Mouse (Mus musculus): ENCODE results near the gene Sh3d21. TPM values are rescaled to one million over a fixed set of nuclear protein-coding genes. Genes with fewer than 3 reads are reported as not detected.
A peak's percentile ranks its signal among the peaks of the same experiment; 100 is the strongest.

The Sh3d21 gene
- total and polyA plus RNA-seq, 3 experiments, result 0.27 to 0.69 (median 0.53) TPM

DNA sequence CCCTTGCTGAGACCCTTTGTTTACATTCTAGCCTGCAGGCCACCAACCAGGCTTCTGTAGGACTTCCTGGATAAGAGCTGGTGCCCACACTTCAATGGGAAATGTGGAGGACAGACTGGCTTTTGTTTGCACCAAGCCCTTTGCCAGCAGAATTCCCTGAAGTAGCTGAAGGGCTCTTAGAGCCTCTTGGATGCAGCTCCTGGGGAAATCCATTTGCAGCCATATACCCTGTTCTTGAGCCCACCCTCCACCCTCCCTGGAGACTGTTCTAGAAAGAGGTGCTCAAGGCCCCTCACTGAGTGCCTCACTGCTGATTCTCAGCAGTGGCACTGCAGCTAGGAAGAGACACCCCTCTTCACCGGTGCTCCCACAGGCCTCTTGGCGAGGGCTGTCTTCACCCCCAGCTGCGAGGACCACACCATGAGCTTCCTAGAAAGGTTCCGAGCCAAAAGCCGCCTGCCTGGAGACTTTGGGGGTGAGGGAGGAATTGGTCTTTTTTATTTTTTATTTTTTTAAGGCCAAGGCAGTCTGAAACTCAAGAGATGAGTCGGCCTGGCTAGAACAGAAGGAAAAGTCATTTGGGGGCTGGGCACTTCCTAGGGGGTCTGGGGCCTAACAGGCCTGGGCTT, 30.5 kb downstream of the Sh3d21 start:
- ATAC-seq (ENCODE audit: extremely low read depth, insufficient number of reproducible peaks, low FRiP score, poor library complexity, severe bottlenecking), result no peak
- Histone ChIP-seq H3K27me3 (ENCODE audit: insufficient read depth, low read length) (no peaks in the 10 kb centered on the region), H3K4me3 (ENCODE audit: low read depth, low read length) (no peak overlapping the region), H3K4me1 (ENCODE audit: insufficient read depth, low read depth, low read length) (peaks cover 12% of the 10 kb centered on the region), H3K9me3 (replicated peaks) (no peaks in the 10 kb centered on the region), H3K36me3 (replicated peaks) (peaks cover 97% of the 10 kb centered on the region)
- TF ChIP-seq CTCF (IDR thresholded peaks at IDR 0.05; ENCODE audit: low read depth, low read length), result no peak
- DNase-seq (ENCODE audit: low spot score), result no peak

DNA sequence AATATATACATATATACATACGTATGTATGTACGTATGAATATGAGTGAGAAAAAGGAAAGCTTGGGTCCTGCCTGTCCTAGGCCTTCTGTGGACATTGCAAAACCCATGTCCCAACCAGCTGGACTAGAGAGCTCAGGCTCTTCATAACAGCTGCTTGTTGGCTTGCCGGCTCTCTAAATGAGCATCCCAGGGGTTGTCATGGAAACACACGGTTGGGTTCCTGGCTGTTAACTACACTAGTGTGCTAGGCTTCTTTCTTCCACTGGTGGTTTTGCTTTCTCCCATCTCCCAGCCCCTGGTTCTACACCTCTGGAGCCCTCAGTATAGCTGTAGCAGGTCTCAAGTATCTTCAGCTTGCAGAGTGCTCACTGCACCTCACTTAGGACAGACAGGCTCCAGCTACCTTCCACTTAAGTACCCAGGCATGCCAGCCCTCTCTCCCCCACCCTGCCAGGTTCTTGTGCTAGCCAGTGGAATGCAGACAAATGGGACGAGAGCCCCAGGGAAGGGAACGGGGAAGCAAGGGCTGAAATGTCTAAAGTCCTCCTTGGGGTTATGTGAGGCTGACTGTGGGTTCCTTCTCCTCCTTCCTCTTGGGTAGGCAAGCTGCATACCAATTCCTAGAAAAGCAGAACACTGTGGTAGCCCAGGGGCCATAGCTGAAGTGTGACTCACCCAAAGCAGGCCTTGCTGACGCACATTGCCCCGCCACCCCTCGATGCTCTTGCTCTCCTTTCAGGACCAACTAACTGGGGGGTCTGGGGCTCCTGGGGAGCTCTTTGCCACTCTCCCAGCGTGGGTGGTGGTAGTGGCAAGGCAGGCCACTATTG, 31.8 kb downstream of the Sh3d21 start:
- no peak overlapping the region for H3K4me3 ChIP-seq (ENCODE audit: low read depth, low read length)
- H3K9me3 ChIP-seq (replicated peaks), result no peaks in the 10 kb centered on the region
- peaks cover 94% of the 10 kb centered on the region for H3K36me3 ChIP-seq (replicated peaks)
- H3K4me1 ChIP-seq (ENCODE audit: insufficient read depth, low read depth, low read length), result peaks cover 12% of the 10 kb centered on the region
- DNase-seq (ENCODE audit: low spot score) (peak; percentile 47), ATAC-seq (ENCODE audit: extremely low read depth, insufficient number of reproducible peaks, low FRiP score, poor library complexity, severe bottlenecking) (peak; percentile 49; the same call in 1 of the 2 replicates)
- TF ChIP-seq CTCF (IDR thresholded peaks at IDR 0.05; ENCODE audit: low read depth, low read length) (no peak), POLR2AphosphoS5 (IDR thresholded peaks at IDR 0.05; ENCODE audit: insufficient replicate concordance, low read depth, low read length) (no peak), GATA2 (IDR thresholded peaks at IDR 0.05; ENCODE audit: borderline replicate concordance, low read depth, low read length) (no peak), TAL1 (conservative IDR thresholded peaks at IDR 0.05; ENCODE audit: low read depth, low read length) (no peak), GATA1 (IDR thresholded peaks at IDR 0.05; ENCODE audit: borderline replicate concordance, low read length) (no peak)
- no peaks in the 10 kb centered on the region for H3K27me3 ChIP-seq (ENCODE audit: insufficient read depth, low read length)

DNA sequence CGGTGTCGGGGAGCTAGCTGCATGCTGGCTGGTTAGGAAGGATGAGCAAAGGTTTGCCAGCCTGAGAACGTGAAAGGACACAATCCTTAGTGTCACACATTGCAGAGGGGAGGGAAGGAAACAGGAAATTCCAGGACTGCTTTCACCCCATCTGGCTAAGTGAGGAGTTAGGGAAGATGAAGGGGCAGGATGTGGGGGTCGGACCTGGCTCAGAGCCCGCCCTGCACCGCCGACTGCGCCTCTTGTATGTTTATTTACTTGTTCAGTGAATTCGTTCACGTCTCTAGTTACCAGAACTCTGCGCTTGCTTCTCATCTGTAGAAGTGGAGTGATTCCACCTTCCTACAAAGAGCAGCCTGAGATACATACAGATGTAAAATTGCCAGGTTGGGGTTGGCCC, 32.8 kb downstream of the Sh3d21 start:
- DNase-seq (ENCODE audit: low spot score) (no peak), ATAC-seq (ENCODE audit: extremely low read depth, insufficient number of reproducible peaks, low FRiP score, poor library complexity, severe bottlenecking) (no peak)
- Histone ChIP-seq H3K4me3 (ENCODE audit: low read depth, low read length) (no peak overlapping the region; the same call in 1 of the 2 replicates), H3K9me3 (replicated peaks) (no peaks in the 10 kb centered on the region), H3K27me3 (ENCODE audit: insufficient read depth, low read length) (no peaks in the 10 kb centered on the region), H3K36me3 (replicated peaks) (peaks cover 94% of the 10 kb centered on the region), H3K4me1 (ENCODE audit: insufficient read depth, low read depth, low read length) (peaks cover 12% of the 10 kb centered on the region)
- no peak for TF ChIP-seq GATA2 (IDR thresholded peaks at IDR 0.05; ENCODE audit: borderline replicate concordance, low read depth, low read length)
- TF ChIP-seq GATA1 (IDR thresholded peaks at IDR 0.05; ENCODE audit: borderline replicate concordance, low read length), result no peak
- TF ChIP-seq TAL1 (conservative IDR thresholded peaks at IDR 0.05; ENCODE audit: low read depth, low read length), result no peak
- TF ChIP-seq CTCF (IDR thresholded peaks at IDR 0.05; ENCODE audit: low read depth, low read length), result no peak
- TF ChIP-seq POLR2AphosphoS5 (IDR thresholded peaks at IDR 0.05; ENCODE audit: insufficient replicate concordance, low read depth, low read length), result no peak

DNA sequence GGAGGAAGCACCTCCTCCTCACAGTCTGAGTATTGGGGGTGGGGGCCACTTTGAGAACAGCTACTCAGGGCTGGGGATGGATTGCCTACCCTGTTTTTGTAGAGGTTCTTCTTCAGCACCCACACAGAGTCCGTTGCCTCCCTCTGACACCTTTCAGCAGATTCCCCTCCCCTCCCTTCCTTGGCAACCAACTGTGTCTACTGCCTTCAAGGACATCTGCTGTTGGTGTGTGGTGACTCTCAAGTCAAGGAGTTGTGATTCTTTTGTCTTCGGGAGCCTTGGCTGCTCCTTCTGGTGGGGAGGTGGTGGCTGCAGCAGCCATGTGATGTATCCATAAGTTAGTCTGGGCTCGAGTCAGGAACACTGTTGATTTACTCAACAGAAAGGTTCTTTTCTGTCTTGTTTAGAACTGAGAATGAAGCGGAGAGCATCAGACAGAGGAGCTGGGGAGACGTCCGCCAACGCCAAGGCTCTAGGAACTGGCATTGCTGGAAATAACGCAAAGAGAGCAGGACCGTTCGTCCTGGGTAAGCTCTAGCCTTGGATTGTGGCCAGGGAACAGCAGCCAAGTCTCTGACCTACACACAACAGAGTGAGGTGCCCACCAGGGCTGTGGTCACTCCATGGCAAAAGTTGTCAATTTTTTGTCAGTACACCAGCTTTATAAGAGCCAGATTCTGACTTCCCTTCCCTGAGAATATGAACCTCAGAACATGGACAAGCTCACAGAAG, 39.8 kb downstream of the Sh3d21 start:
- no peak for TF ChIP-seq POLR2AphosphoS5 (IDR thresholded peaks at IDR 0.05; ENCODE audit: insufficient replicate concordance, low read depth, low read length)
- no peak for TF ChIP-seq CTCF (IDR thresholded peaks at IDR 0.05; ENCODE audit: low read depth, low read length)
- TF ChIP-seq GATA2 (IDR thresholded peaks at IDR 0.05; ENCODE audit: borderline replicate concordance, low read depth, low read length), result no peak
- no peak for TF ChIP-seq TAL1 (conservative IDR thresholded peaks at IDR 0.05; ENCODE audit: low read depth, low read length)
- no peak for TF ChIP-seq GATA1 (IDR thresholded peaks at IDR 0.05; ENCODE audit: borderline replicate concordance, low read length)
- ATAC-seq (ENCODE audit: extremely low read depth, insufficient number of reproducible peaks, low FRiP score, poor library complexity, severe bottlenecking) (no peak), DNase-seq (ENCODE audit: low spot score) (no peak)
- no peak overlapping the region for H3K4me3 ChIP-seq (ENCODE audit: low read depth, low read length)
- H3K4me1 ChIP-seq (ENCODE audit: insufficient read depth, low read depth, low read length), result no peaks in the 10 kb centered on the region
- no peaks in the 10 kb centered on the region for H3K9me3 ChIP-seq (replicated peaks)
- no peaks in the 10 kb centered on the region for H3K27me3 ChIP-seq (ENCODE audit: insufficient read depth, low read length)
- H3K36me3 ChIP-seq (replicated peaks), result peaks cover 81% of the 10 kb centered on the region

GRCm38 (mm10) chr4:126120506-126120905, 42.8 kb downstream of the Sh3d21 start:
- no peak for TF ChIP-seq POLR2AphosphoS5 (IDR thresholded peaks at IDR 0.05; ENCODE audit: insufficient replicate concordance, low read depth, low read length)
- no peak for TF ChIP-seq CTCF (IDR thresholded peaks at IDR 0.05; ENCODE audit: low read depth, low read length)
- TF ChIP-seq GATA2 (IDR thresholded peaks at IDR 0.05; ENCODE audit: borderline replicate concordance, low read depth, low read length), result no peak
- no peak for TF ChIP-seq GATA1 (IDR thresholded peaks at IDR 0.05; ENCODE audit: borderline replicate concordance, low read length)
- TF ChIP-seq TAL1 (conservative IDR thresholded peaks at IDR 0.05; ENCODE audit: low read depth, low read length), result no peak
- DNase-seq (ENCODE audit: low spot score) (no peak), ATAC-seq (ENCODE audit: extremely low read depth, insufficient number of reproducible peaks, low FRiP score, poor library complexity, severe bottlenecking) (no peak)
- Histone ChIP-seq H3K9me3 (replicated peaks) (no peaks in the 10 kb centered on the region), H3K36me3 (replicated peaks) (peaks cover 83% of the 10 kb centered on the region), H3K4me3 (ENCODE audit: low read depth, low read length) (no peak overlapping the region), H3K4me1 (ENCODE audit: insufficient read depth, low read depth, low read length) (peaks cover 2% of the 10 kb centered on the region; the same call in 1 of the 2 replicates), H3K27me3 (ENCODE audit: insufficient read depth, low read length) (no peaks in the 10 kb centered on the region)

DNA sequence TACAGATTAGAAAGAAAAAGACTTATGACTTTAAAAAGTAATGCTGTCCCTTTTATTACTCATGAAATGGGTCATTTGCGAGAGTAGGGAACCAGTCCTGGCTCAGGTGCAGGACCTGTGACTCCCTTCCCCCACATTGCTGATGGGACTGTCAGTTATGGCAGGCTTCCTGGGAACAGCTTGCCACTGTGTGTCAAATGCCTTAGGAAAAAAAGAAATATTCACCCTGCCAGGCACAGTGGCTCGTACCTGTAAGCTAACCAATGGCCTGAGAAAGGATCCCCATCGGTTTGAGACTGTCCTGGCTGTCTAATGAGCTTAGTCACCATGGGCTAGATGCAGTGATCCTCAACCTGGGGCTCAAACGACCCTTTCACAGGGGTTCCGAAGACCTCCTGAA, 43.2 kb downstream of the Sh3d21 start:
- no peak overlapping the region for H3K4me3 ChIP-seq (ENCODE audit: low read depth, low read length)
- H3K9me3 ChIP-seq (replicated peaks), result no peaks in the 10 kb centered on the region
- no peaks in the 10 kb centered on the region for H3K27me3 ChIP-seq (ENCODE audit: insufficient read depth, low read length)
- no peak for ATAC-seq (ENCODE audit: extremely low read depth, insufficient number of reproducible peaks, low FRiP score, poor library complexity, severe bottlenecking)
- no peak for DNase-seq (ENCODE audit: low spot score)
- H3K4me1 ChIP-seq (ENCODE audit: insufficient read depth, low read depth, low read length), result peaks cover 2% of the 10 kb centered on the region; the same call in 1 of the 2 replicates
- H3K36me3 ChIP-seq (replicated peaks), result peaks cover 83% of the 10 kb centered on the region
- TF ChIP-seq TAL1 (conservative IDR thresholded peaks at IDR 0.05; ENCODE audit: low read depth, low read length) (no peak), GATA2 (IDR thresholded peaks at IDR 0.05; ENCODE audit: borderline replicate concordance, low read depth, low read length) (no peak), CTCF (IDR thresholded peaks at IDR 0.05; ENCODE audit: low read depth, low read length) (no peak), GATA1 (IDR thresholded peaks at IDR 0.05; ENCODE audit: borderline replicate concordance, low read length) (no peak), POLR2AphosphoS5 (IDR thresholded peaks at IDR 0.05; ENCODE audit: insufficient replicate concordance, low read depth, low read length) (no peak)
